Mouse (Mus musculus): ENCODE data around the gene Kif27. TPM values are rescaled to one million over a fixed set of nuclear protein-coding genes. Genes with fewer than 3 reads are reported as not detected.
A peak's percentile ranks its signal among the peaks of the same experiment; 100 is the strongest.

The Kif27 gene
- polyA plus RNA-seq, 1 experiment: not detected

- 76% methylated on average over 2 of the region's 2 CpGs for WGBS
- no peak overlapping the region for H3K27ac ChIP-seq (ENCODE audit: insufficient read depth, low read depth, low read length)
- 0 out of 2 replicates have a peak, but pooled peaks cover 4% of the 10 kb centered on the region for H3K4me1 ChIP-seq (ENCODE audit: control insufficient read depth, insufficient read depth, low read length)
- no peak overlapping the region for H3K4me3 ChIP-seq (ENCODE audit: insufficient read depth, low read depth, low read length)
- no peak for TF ChIP-seq POLR2A (IDR thresholded peaks at IDR 0.05; ENCODE audit: insufficient read depth, low read depth, low read length)
- no peak for TF ChIP-seq CTCF (IDR thresholded peaks at IDR 0.05; ENCODE audit: insufficient read depth, low read depth, low read length)
These were observed 30.5 kb upstream of the Kif27 start for GRCm38 (mm10) chr13:58389324-58389951.

- no peak overlapping the region for H3K4me3 ChIP-seq (ENCODE audit: insufficient read depth, low read depth, low read length)
- TF ChIP-seq POLR2A (IDR thresholded peaks at IDR 0.05; ENCODE audit: insufficient read depth, low read depth, low read length): no peak
- no peak for TF ChIP-seq CTCF (IDR thresholded peaks at IDR 0.05; ENCODE audit: insufficient read depth, low read depth, low read length)
- no peak overlapping the region for H3K27ac ChIP-seq (ENCODE audit: insufficient read depth, low read depth, low read length)
- 50% methylated on average over 3 of the region's 3 CpGs for WGBS
- H3K4me1 ChIP-seq (ENCODE audit: control insufficient read depth, insufficient read depth, low read length): 0 out of 2 replicates have a peak, but pooled peaks cover 4% of the 10 kb centered on the region
These were observed 29.5 kb upstream of the Kif27 start for GRCm38 (mm10) chr13:58388379-58388778.

- WGBS: 6% methylated on average over 7 of the region's 7 CpGs
- Histone ChIP-seq H3K4me1 (ENCODE audit: control insufficient read depth, insufficient read depth, low read length) (0 out of 2 replicates have a peak, but pooled peaks cover 4% of the 10 kb centered on the region), H3K4me3 (ENCODE audit: insufficient read depth, low read depth, low read length) (no peak overlapping the region), H3K27ac (ENCODE audit: insufficient read depth, low read depth, low read length) (no peak overlapping the region)
- no peak for TF ChIP-seq CTCF (IDR thresholded peaks at IDR 0.05; ENCODE audit: insufficient read depth, low read depth, low read length)
- no peak for TF ChIP-seq POLR2A (IDR thresholded peaks at IDR 0.05; ENCODE audit: insufficient read depth, low read depth, low read length)
These were observed 29.0 kb upstream of the Kif27 start for GRCm38 (mm10) chr13:58387948-58388347.

- TF ChIP-seq POLR2A (IDR thresholded peaks at IDR 0.05; ENCODE audit: insufficient read depth, low read depth, low read length) (no peak), CTCF (IDR thresholded peaks at IDR 0.05; ENCODE audit: insufficient read depth, low read depth, low read length) (no peak)
- no peak overlapping the region for H3K27ac ChIP-seq (ENCODE audit: insufficient read depth, low read depth, low read length)
- 88% methylated on average over 7 of the region's 7 CpGs for WGBS
- H3K4me1 ChIP-seq (ENCODE audit: control insufficient read depth, insufficient read depth, low read length): 0 out of 2 replicates have a peak, but pooled peaks cover 4% of the 10 kb centered on the region
- no peak overlapping the region for H3K4me3 ChIP-seq (ENCODE audit: insufficient read depth, low read depth, low read length)
These were observed 26.6 kb upstream of the Kif27 start for GRCm38 (mm10) chr13:58385547-58385920.

- no peak within 1 kb of the TSS for H3K27ac ChIP-seq (ENCODE audit: insufficient read depth, low read depth, low read length)
- TF ChIP-seq POLR2A (IDR thresholded peaks at IDR 0.05; ENCODE audit: insufficient read depth, low read depth, low read length) (no peak), CTCF (IDR thresholded peaks at IDR 0.05; ENCODE audit: insufficient read depth, low read depth, low read length) (no peak)
- WGBS: 2% methylated on average over 79 of the region's 80 CpGs
These were observed 26.0 kb upstream of the Kif27 start, which contains the start of gene 2210016F16Rik for GRCm38 (mm10) chr13:58384779-58385546. TSS of gene 2210016F16Rik (minus strand) at chr13:58385225.

GRCm38 (mm10) chr13:58384371-58384770 is 25.4 kb upstream of the Kif27 start:
- no peak overlapping the region for H3K27ac ChIP-seq (ENCODE audit: insufficient read depth, low read depth, low read length)
- WGBS: 38% methylated on average over 11 of the region's 11 CpGs
- H3K4me1 ChIP-seq (ENCODE audit: control insufficient read depth, insufficient read depth, low read length): 0 out of 2 replicates have a peak, but pooled peaks cover 4% of the 10 kb centered on the region
- TF ChIP-seq POLR2A (IDR thresholded peaks at IDR 0.05; ENCODE audit: insufficient read depth, low read depth, low read length): no peak
- TF ChIP-seq CTCF (IDR thresholded peaks at IDR 0.05; ENCODE audit: insufficient read depth, low read depth, low read length): no peak
- peak overlapping the region; percentile 55 for H3K4me3 ChIP-seq (ENCODE audit: insufficient read depth, low read depth, low read length)

More at GRCm38 (mm10) chr13:58384779-58385546, 26.0 kb upstream of the Kif27 start, which contains the start of gene 2210016F16Rik:
- Histone ChIP-seq H3K4me1 (ENCODE audit: control insufficient read depth, insufficient read depth, low read length) (0 out of 2 replicates have a peak, but pooled peaks cover 4% of the 10 kb centered on the region), H3K4me3 (ENCODE audit: insufficient read depth, low read depth, low read length) (peak within 1 kb of the TSS; percentile 55)

GRCm38 (mm10) chr13:58373153-58373470 is 14.2 kb upstream of the Kif27 start:
- no peak overlapping the region for H3K4me3 ChIP-seq (ENCODE audit: insufficient read depth, low read depth, low read length)
- no peak overlapping the region for H3K27ac ChIP-seq (ENCODE audit: insufficient read depth, low read depth, low read length)
- H3K4me1 ChIP-seq (ENCODE audit: control insufficient read depth, insufficient read depth, low read length): no peaks in the 10 kb centered on the region
- 90% methylated on average over 2 of the region's 2 CpGs for WGBS
- TF ChIP-seq CTCF (IDR thresholded peaks at IDR 0.05; ENCODE audit: insufficient read depth, low read depth, low read length): no peak
- TF ChIP-seq POLR2A (IDR thresholded peaks at IDR 0.05; ENCODE audit: insufficient read depth, low read depth, low read length): no peak

GRCm38 (mm10) chr13:58372278-58373152 is 13.6 kb upstream of the Kif27 start:
- TF ChIP-seq CTCF (IDR thresholded peaks at IDR 0.05; ENCODE audit: insufficient read depth, low read depth, low read length) (no peak), POLR2A (IDR thresholded peaks at IDR 0.05; ENCODE audit: insufficient read depth, low read depth, low read length) (no peak)
- no peak overlapping the region for H3K4me3 ChIP-seq (ENCODE audit: insufficient read depth, low read depth, low read length)
- no peak overlapping the region for H3K27ac ChIP-seq (ENCODE audit: insufficient read depth, low read depth, low read length)
- H3K4me1 ChIP-seq (ENCODE audit: control insufficient read depth, insufficient read depth, low read length): no peaks in the 10 kb centered on the region
- 85% methylated on average over 5 of the region's 5 CpGs for WGBS
